Mouse (Mus musculus) gastrocnemius, postnatal 36 days (tissue): ENCODE data around the gene Rab29. TPM values are rescaled to one million over a fixed set of nuclear protein-coding genes. Genes with fewer than 3 reads are reported as not detected.

ENCODE experiments used
- DNase-seq, 2 experiments: peaks; one replicate each; pipeline ENCODE4 v3.0.0; 2022
- intact Hi-C: fragments of 180-260 bp; cut with DNase I; formaldehyde crosslinking; loops from one replicate; pipeline ENCODE4 v1.15.1; 2025
- total RNA-seq, 2 experiments: library from RNA; stranded (reverse); gene quantifications; 2 replicates each; pipeline ENCODE4 v1.2.3; 2021

Gene Rab29
- total RNA-seq, 2 experiments from 2014 or later = 5.0 to 5.9 TPM

- DNase-seq = peak; percentile 72 to 84
- intact Hi-C loops = no loop called here
Measured at GRCm38 (mm10) chr1:131910674-131911558, 43.9 kb downstream of the Rab29 start.

- no peak for DNase-seq
- intact Hi-C loops = no loop called here
Measured at GRCm38 (mm10) chr1:131917634-131918033, 50.6 kb downstream of the Rab29 start.

GRCm38 (mm10) chr1:131919052-131919451, 52.0 kb downstream of the Rab29 start:
- DNase-seq = no peak
- intact Hi-C loops = no loop called here

- DNase-seq = no peak
- intact Hi-C loops = no loop called here
Measured at GRCm38 (mm10) chr1:131922100-131922499, 55.1 kb downstream of the Rab29 start.

Other genes starting within 250 kb of the Rab29 start
- under 1 TPM in 1 of 2 experiments, not detected in 1; 0.28 TPM for gene Ctse, start 228.9 kb upstream of the Rab29 start, total RNA-seq
- 1 to 10 TPM; 2.8 to 2.9 TPM for gene Rab7b, start 178.5 kb upstream of the Rab29 start, total RNA-seq
- gene Slc26a9, start 123.2 kb upstream of the Rab29 start, total RNA-seq = not detected
- under 1 TPM; 0.57 to 0.69 TPM for gene Pm20d1, start 69.8 kb upstream of the Rab29 start, total RNA-seq
- gene Slc41a1, start 39.7 kb upstream of the Rab29 start, total RNA-seq = 10 to 100 TPM; 37.2 to 47.2 TPM
- 10 to 100 TPM; 55.6 to 61.1 TPM for gene Nucks1, start 43.3 kb downstream of the Rab29 start, total RNA-seq
- 1 to 10 TPM; 1.9 to 2.1 TPM for gene Slc45a3, start 95.7 kb downstream of the Rab29 start, total RNA-seq
- 10 to 100 TPM; 60.7 to 64.9 TPM for gene Elk4, start 140.4 kb downstream of the Rab29 start, total RNA-seq
- 1 to 10 TPM; 3.7 to 3.9 TPM for gene Mfsd4a, start 200.8 kb downstream of the Rab29 start, total RNA-seq